24 mouse cellular contexts compared by ENCODE assay signal in genomic region chrX:103633895-103634294, GRCm38 (mm10). TPM values are rescaled to one million over a fixed set of nuclear protein-coding genes. Genes with fewer than 3 reads are reported as not detected.
DNase-seq lines count a peak whose midpoint lies in the region; ATAC-seq lines count a peak whose summit lies in the region.
"Had no signal": no experiment of that assay in that cellular context is flagged by ENCODE, and none has a peak within 500 bp of the region (broad histone marks: within the 10 kb centered on the region; RNA-seq: fewer than 3 reads in every experiment).

No protein-coding gene starts in this region.

- peak; percentile 4 for DNase-seq in heart, adult 11 months
- DNase-seq in heart, adult 18-20 months, result no peak
- no peak for DNase-seq in adipocyte (ENCODE audit: low spot score)
- no peak for DNase-seq in lung, postnatal 10 days
- DNase-seq in urinary bladder, postnatal 14 days (ENCODE audit: low spot score), result no peak
- DNase-seq: adrenal gland, adult 2 months; adrenal gland, postnatal 10 days; adrenal gland, postnatal 25 days; B cell, adult 2 months; cerebellum, adult 11 months; cerebellum, adult 18-20 months; cerebellum, adult 9-10 months; cerebellum, postnatal 10 days; cerebellum, postnatal 25 days; embryo, embryonic 11 days had no signal

- ATAC-seq in common myeloid progenitor, adult 5-6 weeks (replicated peaks; ENCODE audit: low read depth, poor library complexity, severe bottlenecking), result peak; percentile 50
- peak; percentile 72 for ATAC-seq in megakaryocyte, adult 5-6 weeks (ENCODE audit: poor library complexity, severe bottlenecking)
- ATAC-seq: activated CD4-positive, CD25-positive, alpha-beta regulatory T cell, adult 4 months; CD4-positive, CD25-positive, alpha-beta regulatory T cell, adult 4 months; forebrain, embryonic 14.5 days; forebrain, embryonic 16.5 days; Patski had no signal

RNA-seq across cellular contexts. Expression of gene Zcchc13, which starts 3.5 kb away (rescaled TPM):
- total RNA-seq in heart, adult 18-20 months (2021), result not detected
- total RNA-seq in common myeloid progenitor, adult 5-6 weeks (2017), result not detected in 2 replicates
- 0.30 TPM in 1 of 2 replicates, not detected in the other for total RNA-seq in megakaryocyte, adult 5-6 weeks (2015)
- total RNA-seq in megakaryocyte, adult 5-6 weeks (2017), result not detected in 2 replicates
- total RNA-seq: adrenal gland, adult 2 months; adrenal gland, postnatal 10 days; adrenal gland, postnatal 25 days; adrenal gland, postnatal 4 days; ES-E14 had no signal
